Mouse (Mus musculus) megakaryocyte, embryonic 14.5 days (primary cell): Measurements from ENCODE around the gene Kcnh4.

ENCODE experiments used
- FLI1 ChIP-seq: IDR thresholded peaks from 2 replicates; pipeline ENCODE4 v1.6.1; 2012; ENCODE audit warnings: low read length, inconsistent platforms, mixed read lengths
- GATA1 ChIP-seq: IDR thresholded peaks from 3 replicates; pipeline ENCODE4 v1.6.1; 2012; ENCODE audit warnings: mixed read lengths, low read length, inconsistent platforms, borderline replicate concordance

DNA sequence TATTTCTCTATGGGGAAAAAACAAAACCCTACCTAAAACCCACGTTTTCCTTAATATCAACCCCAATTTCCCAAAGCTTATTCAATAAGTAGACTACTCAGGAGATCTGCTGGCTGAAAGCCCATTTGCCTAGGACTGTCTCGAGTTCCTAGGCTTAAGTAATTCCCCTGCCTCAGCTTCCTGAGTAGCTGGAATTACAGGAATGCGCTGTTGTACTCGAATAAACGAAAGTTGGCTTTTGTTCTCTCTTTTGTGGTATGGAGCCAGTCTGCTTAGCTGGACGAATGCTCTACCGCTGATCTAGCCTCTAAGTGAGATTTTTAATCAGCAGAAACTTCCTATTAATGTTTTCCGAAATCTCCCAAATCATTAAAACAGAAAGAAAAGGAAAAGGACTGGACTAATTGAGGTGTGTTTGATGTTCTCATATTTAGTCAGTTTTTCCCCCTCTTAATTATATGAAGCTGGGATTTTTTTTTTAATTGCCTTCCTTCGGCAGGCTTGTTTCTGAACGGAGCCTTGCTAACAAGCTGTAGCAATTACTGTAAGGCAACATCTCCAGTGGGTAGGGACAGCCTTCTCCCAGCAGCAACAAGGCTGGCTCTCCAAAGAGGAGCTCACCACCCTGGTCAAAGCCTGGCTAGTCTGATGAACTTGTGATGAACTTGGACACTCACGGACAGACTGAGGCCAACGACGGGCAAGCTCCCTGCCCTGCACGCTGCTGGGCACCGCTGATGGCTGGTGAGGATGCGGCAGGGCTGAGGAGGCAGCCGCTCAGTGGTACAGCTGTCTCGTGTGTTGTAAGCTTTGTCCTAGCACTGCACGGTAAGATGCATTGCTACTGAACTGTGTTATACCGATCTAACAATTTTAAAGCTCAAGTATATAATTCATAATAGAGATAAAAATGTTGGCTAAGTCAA, 46.9 kb upstream of the Kcnh4 start:
- no peak for TF ChIP-seq GATA1
- no peak for TF ChIP-seq FLI1
